Mouse (Mus musculus): Measurements from ENCODE around the gene Doc2a. TPM values are rescaled to one million over a fixed set of nuclear protein-coding genes. Genes with fewer than 3 reads are reported as not detected.

Doc2a gene
- not detected for polyA plus RNA-seq (2017; shearing (Covaris generic))

GRCm38 (mm10) chr7:126847116-126847420 is at the start of gene Doc2a:
Gene Doc2a (plus strand): TSS chr7:126847416.

DNA sequence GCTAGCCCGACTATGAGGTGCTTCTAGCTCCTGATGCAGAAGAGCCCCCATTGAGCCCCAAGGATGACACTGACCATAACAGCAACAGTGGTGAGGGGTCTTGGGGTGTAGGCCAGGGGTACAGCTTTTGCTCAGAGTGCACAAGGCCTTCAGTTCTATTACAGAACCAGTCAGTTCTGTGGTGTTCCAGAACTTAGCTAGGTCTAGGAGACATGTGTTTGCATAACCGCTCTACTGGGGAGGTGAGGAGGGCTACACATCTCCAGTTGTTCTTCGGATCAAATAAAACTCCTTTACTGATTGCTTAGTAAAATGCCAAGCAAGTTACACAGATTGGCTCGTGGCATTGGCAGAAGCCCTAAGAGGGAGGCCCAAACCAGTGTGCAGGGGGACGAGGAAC is 15.7 kb upstream of the Doc2a start, which contains the start of gene 4930451I11Rik:
TSS of gene 4930451I11Rik (minus strand) at position 101 of the 400 bp plus-strand sequence.

DNA sequence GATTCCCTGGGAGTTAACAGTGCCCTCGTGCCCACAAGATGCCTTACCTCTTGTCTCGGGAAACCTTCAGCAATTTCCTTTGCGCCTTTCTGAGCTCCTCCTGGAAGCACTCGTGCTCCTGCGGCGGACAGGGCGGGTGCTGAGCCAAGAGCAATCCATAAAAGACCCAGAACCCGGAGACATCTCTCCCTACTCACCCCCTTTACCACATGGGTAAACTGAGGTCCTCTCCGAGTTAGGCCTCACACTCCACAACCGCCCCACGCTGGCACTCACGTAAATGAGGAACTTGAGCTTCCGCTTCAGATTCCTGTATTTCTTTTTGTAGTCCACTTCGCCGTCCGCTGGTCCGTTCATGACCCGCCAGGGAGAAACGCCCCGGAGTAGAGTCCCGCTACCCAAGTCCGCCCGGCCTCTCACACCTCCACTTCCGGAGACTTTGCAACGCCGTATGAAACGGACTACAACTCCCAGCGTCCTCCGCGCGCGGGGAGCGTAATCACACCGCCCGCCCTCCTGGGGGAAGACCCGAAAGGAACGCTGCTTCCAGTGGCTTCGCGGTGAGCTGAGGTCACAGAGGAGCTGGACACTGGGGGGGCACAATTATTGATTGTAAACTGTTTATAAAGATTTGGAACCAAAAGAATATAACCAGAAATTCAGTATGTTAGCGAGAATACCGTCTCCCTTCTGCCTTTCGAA is 14.4 kb downstream of the Doc2a start, which contains the start of gene Hirip3:
TSS of gene Hirip3 (plus strand) at position 544 of the 702 bp plus-strand sequence.

GRCm38 (mm10) chr7:126862147-126862784 is 15.1 kb downstream of the Doc2a start, which contains the start of gene Ino80e:
Gene Ino80e (minus strand): TSS chr7:126862377.

DNA sequence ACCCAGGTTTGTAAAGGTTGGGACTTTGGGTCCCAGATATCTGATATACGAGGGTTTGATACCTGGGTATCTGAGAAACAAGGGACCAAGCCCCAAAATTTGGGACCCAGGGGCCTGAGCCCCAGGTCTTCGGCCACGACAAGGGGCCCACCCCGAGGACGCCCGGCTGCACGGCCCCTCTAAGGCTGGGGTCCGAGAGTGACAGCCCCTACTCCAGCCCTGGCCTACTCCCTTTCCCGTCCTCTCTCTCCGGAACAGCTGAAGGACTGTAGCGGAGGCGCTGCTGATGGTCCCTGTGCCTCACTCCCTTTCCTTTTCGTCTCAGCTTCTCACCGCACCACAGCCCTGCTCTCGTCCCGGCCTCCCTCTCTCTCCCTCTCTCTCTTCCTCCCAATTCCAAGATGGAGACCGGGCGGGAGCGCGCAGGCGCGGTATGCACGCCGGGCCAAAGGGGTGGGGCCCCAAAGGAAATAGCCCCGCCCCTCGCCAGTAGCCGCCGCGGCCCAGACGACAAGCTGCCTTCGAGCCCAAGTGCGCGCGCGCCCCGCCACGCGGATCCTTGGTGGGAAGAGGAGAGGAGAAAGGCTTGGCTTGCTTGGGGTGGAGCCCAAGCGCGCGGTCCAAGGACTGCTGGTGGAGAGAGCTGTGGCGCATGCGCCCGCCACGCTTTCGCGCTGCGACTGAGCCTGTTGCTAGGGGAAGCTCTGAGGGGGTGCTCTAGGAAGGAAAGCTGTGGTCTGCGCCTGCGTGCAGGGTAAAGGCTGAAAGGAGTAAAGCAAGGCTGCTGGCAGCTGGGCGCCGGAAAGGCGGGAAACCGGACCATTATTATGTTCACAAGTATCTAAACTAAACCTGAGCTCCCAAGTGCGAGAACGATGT is 37.3 kb downstream of the Doc2a start, which contains the start of gene Taok2:
TSS of gene Taok2 (minus strand) at position 418 of the 879 bp plus-strand sequence.

Other genes with a start within 250 kb of the Doc2a start
- 1 to 10 TPM in 1 of 2 experiments, not detected in 1; 1.3 TPM for gene Nupr1, start 216.6 kb upstream of the Doc2a start, polyA plus RNA-seq (2017; shearing (Covaris generic))
- gene Sgf29, start 198.1 kb upstream of the Doc2a start, polyA plus RNA-seq (2017; shearing (Covaris generic)), result 10 to 100 TPM; 83.9 to 89.3 TPM
- gene Sult1a1, start 171.0 kb upstream of the Doc2a start, polyA plus RNA-seq (2017; shearing (Covaris generic)), result 1 to 10 TPM in 1 of 2 experiments, under 1 TPM in 1; 0.76 to 1.8 TPM
- 100 to 1,000 TPM; 111 to 133 TPM for gene Bola2, start 152.0 kb upstream of the Doc2a start, polyA plus RNA-seq (2017; shearing (Covaris generic))
- gene Slx1b, start 151.6 kb upstream of the Doc2a start, polyA plus RNA-seq (2017; shearing (Covaris generic)), result 10 to 100 TPM in 1 of 2 experiments, 1 to 10 TPM in 1; 7.1 to 13.5 TPM
- 1,000 to 10,000 TPM; 3,096 to 3,488 TPM for gene Coro1a, start 139.6 kb upstream of the Doc2a start, polyA plus RNA-seq (2017; shearing (Covaris generic))
- gene Mapk3, start 87.8 kb upstream of the Doc2a start, polyA plus RNA-seq (2017; shearing (Covaris generic)), result 10 to 100 TPM; 30.7 to 33.6 TPM
- gene Gdpd3, start 81.1 kb upstream of the Doc2a start, polyA plus RNA-seq (2017; shearing (Covaris generic)), result 1 to 10 TPM in 1 of 2 experiments, under 1 TPM in 1; 0.94 to 3.4 TPM
- gene Ypel3, start 70.5 kb upstream of the Doc2a start, polyA plus RNA-seq (2017; shearing (Covaris generic)), result 100 to 1,000 TPM; 529 to 591 TPM
- gene Tbx6, start 65.9 kb upstream of the Doc2a start, polyA plus RNA-seq (2017; shearing (Covaris generic)), result 1 to 10 TPM; 1.9 to 4.1 TPM
- 100 to 1,000 TPM; 387 to 443 TPM for gene Ppp4c, start 54.9 kb upstream of the Doc2a start, polyA plus RNA-seq (2017; shearing (Covaris generic))
- not detected for gene Fam57b, start 49.7 kb upstream of the Doc2a start, polyA plus RNA-seq (2017; shearing (Covaris generic))
- not detected for gene 4930451I11Rik, start 15.8 kb upstream of the Doc2a start, polyA plus RNA-seq (2017; shearing (Covaris generic))
- gene Hirip3, start 14.6 kb downstream of the Doc2a start, polyA plus RNA-seq (2017; shearing (Covaris generic)), result 10 to 100 TPM; 10.5 to 16.6 TPM
- gene Ino80e, start 15.0 kb downstream of the Doc2a start, polyA plus RNA-seq (2017; shearing (Covaris generic)), result 10 to 100 TPM; 83.5 to 86.5 TPM
- 10 to 100 TPM; 37.1 to 39.0 TPM for gene Taok2, start 37.3 kb downstream of the Doc2a start, polyA plus RNA-seq (2017; shearing (Covaris generic))
- gene Tmem219, start 75.5 kb downstream of the Doc2a start, polyA plus RNA-seq (2017; shearing (Covaris generic)), result 10 to 100 TPM; 42.2 to 49.8 TPM
- gene Kctd13, start 81.5 kb downstream of the Doc2a start, polyA plus RNA-seq (2017; shearing (Covaris generic)), result 10 to 100 TPM; 32.0 to 38.0 TPM
- gene Asphd1, start 102.2 kb downstream of the Doc2a start, polyA plus RNA-seq (2017; shearing (Covaris generic)), result under 1 TPM in 1 of 2 experiments, not detected in 1; 0.21 TPM
- gene Sez6l2, start 103.1 kb downstream of the Doc2a start, polyA plus RNA-seq (2017; shearing (Covaris generic)), result under 1 TPM; 0.34 to 0.62 TPM
- gene Cdipt, start 128.5 kb downstream of the Doc2a start, polyA plus RNA-seq (2017; shearing (Covaris generic)), result 100 to 1,000 TPM; 176 to 321 TPM
- 1 to 10 TPM in 1 of 2 experiments, under 1 TPM in 1; 0.64 to 2.0 TPM for gene Cdiptos, start 128.7 kb downstream of the Doc2a start, polyA plus RNA-seq (2017; shearing (Covaris generic))
- 10 to 100 TPM; 19.5 to 57.5 TPM for gene Mvp, start 167.2 kb downstream of the Doc2a start, polyA plus RNA-seq (2017; shearing (Covaris generic))
- gene Pagr1b, start 169.1 kb downstream of the Doc2a start, polyA plus RNA-seq (2017; shearing (Covaris generic)), result 1 to 10 TPM in 1 of 2 experiments, under 1 TPM in 1; 0.54 to 1.7 TPM
- 100 to 1,000 TPM in 1 of 2 experiments, 10 to 100 TPM in 1; 99.8 to 119 TPM for gene Pagr1a, start 169.9 kb downstream of the Doc2a start, polyA plus RNA-seq (2017; shearing (Covaris generic))
- 10 to 100 TPM; 31.2 to 33.4 TPM for gene Gm42742, start 173.7 kb downstream of the Doc2a start, polyA plus RNA-seq (2017; shearing (Covaris generic))
- gene Prrt2, start 173.8 kb downstream of the Doc2a start, polyA plus RNA-seq (2017; shearing (Covaris generic)), result 1 to 10 TPM; 6.4 to 8.6 TPM
- 100 to 1,000 TPM; 117 to 145 TPM for gene Maz, start 179.6 kb downstream of the Doc2a start, polyA plus RNA-seq (2017; shearing (Covaris generic))
- 10 to 100 TPM; 20.0 to 37.5 TPM for gene Kif22, start 195.1 kb downstream of the Doc2a start, polyA plus RNA-seq (2017; shearing (Covaris generic))
- gene Zg16, start 239.9 kb downstream of the Doc2a start, polyA plus RNA-seq (2017; shearing (Covaris generic)), result not detected
- 100 to 1,000 TPM; 267 to 384 TPM for gene AI467606, start 243.9 kb downstream of the Doc2a start, polyA plus RNA-seq (2017; shearing (Covaris generic))

Data from activated CD4-positive, CD25-positive, alpha-beta regulatory T cell (primary cell).